Mouse (Mus musculus) adrenal gland, adult 2 months (tissue): ENCODE data around the gene Aurkc. TPM values are rescaled to one million over a fixed set of nuclear protein-coding genes. Genes with fewer than 3 reads are reported as not detected.
"Not testable (repeated sequence)": the region's sequence is repeated elsewhere in the genome, so short reads cannot be mapped to it uniquely, and the experiment has no call there.

Experiments used
- DNase-seq: peaks from one replicate; pipeline ENCODE4 v3.0.0; 2021
- long read RNA-seq: library from polyadenylated mRNA; stranded (forward); transcript quantifications from one replicate; pipeline ENCODE4 v2.0.0, GENCODE M21; 2021
- polyA plus RNA-seq: library from polyadenylated mRNA; depleted of rRNA; stranded (reverse); fragments of >200 nt; gene quantifications from 2 replicates; pipeline ENCODE4 v1.2.3, GENCODE M21; 2012; rRNA removed
- total RNA-seq, 2 experiments: library from RNA; stranded (reverse); gene quantifications; 2 replicates each; pipeline ENCODE4 v1.2.3; 2021

Aurkc gene
- total RNA-seq (not detected), polyA plus RNA-seq (not detected in 2 replicates)
- long read RNA-seq = 0 reads

DNA sequence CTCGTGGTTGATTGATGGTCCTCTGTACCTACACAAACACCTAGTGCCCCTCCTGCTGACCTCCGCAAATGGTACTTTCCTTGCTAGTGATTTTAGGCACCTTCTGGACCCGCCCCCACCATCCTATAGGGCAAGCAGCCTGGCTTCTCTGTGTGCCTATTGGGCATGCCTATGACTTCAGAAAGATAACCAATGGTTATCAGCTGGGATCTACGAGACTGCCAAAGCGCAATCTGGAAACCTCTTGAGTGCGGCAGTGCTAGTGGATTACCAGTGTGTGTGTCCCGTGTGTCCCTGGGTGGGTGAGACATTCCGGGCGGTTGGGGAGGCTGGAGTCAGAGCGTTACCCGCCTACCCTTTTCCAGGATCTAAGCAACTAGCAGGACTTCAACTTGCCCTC, at the start of gene Aurkc:
Gene Aurkc (plus strand): TSS at position 50 of the 400 bp plus-strand sequence.
- not testable (repeated sequence) for DNase-seq

DNA sequence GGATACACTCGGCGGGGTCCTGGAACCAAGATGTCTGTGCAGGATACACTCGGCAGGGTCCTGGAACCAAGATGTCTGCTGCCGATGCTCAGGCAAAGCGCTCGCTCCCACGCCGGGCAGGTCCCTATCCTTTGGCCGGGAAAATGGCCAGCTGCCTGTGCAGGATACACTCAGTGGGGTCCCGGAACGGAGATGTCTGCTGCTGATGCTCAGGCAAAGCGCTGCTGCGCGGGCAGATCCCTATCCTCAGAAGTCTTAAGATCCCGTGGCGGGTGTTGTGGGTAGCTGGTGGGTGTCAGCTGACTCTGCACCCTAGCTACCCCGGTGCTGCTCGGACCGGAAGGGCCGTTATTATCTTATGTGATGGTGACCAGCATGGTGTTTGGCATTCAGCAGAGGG, 47.0 kb upstream of the Aurkc start:
- not testable (repeated sequence) for DNase-seq

DNA sequence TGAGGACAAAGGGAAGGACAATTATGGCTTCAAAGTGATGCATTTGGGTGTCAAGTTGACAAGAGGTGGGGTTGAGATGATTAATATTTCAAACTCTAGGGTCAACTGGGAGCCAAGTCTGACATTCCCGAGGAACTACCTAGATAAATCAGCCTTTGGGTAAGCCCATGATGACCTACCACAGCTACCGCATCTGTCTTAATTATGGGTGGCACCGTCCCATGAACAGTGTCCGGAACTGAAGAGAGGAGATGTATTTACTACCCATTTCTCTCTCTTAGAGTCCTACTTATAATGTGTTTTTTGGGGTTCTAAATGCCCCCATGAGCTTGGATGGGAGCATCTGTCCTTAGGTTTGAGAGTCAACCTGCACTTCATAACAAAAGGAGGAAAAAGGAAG, 38.5 kb upstream of the Aurkc start:
- DNase-seq = no peak

DNA sequence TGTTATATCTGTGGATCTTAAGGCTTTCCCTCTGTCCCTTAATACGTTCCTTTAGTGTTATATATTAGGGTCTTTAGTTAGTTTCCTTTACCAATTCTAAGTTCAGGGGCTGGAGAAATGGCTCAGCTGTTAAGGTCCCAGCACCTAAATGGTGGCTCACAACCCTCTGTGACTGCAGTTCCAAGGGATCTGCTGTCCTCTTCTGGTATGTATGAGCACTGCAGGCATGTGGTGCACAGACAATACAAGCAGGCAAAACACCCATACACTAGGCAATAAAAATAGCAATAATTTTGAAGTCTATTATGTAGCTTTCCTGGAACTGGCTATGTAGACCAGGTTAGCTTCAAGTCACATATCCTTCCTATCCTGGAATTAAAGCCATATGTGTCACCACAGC, 36.5 kb upstream of the Aurkc start:
- DNase-seq = no peak

DNA sequence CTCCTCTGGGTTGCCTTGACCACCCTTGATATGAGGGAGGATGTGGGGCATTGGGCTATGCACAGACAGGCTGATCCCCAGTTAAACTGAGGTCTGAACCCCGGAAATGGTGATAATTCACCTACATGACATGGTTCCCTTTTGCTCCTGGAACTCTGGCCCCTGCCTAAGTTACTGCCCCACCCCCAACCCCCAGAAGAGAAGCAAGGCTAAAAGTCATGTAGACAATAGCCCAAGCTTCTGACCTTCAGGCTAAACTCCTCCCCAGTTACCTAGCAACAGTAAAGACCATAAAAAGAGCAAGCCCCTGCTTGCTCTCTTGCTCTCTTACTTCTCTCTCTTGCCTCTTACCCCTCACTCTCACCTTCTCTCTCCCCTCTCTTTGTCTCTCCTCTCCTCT, 21.5 kb upstream of the Aurkc start:
- no peak for DNase-seq

DNA sequence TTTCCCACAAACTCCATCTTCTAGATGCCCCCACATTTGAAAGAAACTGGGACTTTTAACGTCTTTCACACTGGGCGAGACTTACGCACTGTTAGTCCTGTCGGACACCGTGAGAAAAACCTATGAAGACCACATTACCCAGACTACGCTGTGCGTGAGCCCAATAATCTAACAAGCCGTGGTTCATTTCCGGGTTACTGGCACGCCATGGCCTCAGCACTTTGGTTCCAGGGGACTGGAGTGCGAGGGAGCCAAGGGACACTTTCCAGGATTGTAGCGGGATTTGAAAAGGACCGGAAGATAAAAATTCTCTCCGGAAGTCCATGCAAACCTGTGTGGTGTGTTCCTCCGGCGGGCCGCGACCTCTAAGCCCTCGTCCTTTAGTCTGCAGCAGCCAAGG, 18.2 kb upstream of the Aurkc start:
- DNase-seq = no peak

DNA sequence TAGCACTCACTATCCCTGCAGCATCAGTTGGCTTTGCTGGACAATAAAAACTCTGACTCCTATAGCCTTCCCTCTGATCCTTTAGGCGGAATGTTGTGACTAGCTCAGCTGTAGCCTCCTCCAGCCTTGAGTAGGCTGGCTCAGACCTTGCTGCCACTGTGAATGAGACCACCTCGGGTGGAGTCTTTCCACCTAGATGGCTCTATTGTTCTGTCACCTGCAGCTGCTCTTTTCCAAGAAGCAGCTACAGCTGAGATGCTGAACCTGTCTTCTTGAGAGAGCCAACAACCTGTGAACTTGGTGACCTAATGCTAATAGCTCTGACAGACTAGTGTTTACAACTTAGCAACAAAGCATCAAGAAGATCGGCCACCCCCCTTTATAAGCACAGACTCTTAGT, 3.8 kb downstream of the Aurkc start:
- DNase-seq = not testable (repeated sequence)

DNA sequence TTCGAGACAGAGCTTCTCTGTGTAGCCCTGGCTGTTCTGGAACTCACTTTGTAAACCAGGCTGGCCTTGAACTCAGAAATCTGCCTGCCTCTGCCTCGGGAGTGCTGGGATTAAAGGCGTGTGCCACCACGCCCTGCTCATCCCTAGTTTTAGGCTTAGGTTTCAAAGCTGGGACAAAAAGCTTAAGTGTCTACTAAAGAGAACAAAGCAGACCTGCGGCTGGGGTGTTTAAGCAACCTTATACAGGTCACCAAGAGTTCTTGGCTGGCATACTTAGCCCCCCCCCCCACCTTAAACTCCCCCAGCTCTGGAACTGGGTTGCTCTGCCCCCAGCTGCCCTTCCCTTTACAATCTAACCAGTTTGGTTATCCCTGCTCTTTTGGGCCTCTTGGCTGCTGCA, 10.3 kb downstream of the Aurkc start:
- DNase-seq = not testable (repeated sequence)

DNA sequence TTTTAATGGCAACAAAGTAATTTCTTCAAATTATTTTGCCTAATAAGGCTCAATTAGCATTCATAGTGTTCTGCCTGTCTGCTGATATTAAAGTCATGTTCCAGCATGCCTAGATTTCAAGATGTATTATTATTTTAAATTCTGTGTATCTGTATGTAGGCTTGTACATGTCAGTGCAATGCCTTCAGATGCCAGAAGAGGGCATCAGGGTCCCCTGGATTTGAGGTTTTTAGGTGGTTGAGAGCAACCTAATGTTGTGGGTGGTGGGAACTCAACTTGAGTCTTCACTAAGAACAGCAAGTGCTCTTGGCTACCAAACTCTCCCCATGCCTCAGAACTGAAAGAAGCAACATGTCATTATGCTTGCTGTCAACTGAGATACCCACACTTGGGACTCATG, 32.3 kb downstream of the Aurkc start:
- no peak for DNase-seq

DNA sequence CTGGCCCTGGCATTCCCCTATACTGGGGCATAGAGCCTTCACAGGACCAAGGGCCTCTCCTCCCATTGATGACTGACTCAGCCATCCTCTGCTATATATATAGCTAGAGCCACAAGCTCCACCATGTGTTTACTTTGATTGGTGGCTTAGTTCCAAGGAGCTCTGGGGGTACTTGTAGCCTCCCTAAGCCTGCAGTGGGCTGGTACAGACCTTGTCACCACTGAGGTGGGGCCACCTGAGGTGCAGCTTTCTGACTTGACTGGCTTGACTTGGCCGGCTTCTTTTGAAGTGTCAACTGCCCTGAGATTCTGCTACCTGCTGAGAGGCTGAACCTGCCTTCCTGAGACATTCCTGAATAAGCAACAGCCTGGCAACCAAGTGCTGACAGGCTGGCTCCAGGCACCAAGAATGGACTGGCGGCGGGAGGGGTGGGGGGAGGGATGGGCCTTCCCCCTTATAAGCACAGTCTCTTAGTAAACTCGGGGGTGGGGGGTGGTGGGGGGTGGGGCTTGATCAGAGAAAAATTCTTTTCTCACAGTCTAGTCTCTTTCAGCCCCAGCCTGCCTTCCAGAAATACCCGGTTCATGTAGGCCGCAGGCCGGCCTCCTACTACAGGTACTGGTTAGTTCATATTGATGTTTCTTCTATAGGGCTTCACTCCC, 54.7 kb downstream of the Aurkc start:
- DNase-seq = not testable (repeated sequence)

Other genes with a start within 250 kb of the Aurkc start
- 10 to 100 TPM; 10.1 to 19.7 TPM for gene Zfp954, start 126.2 kb downstream of the Aurkc start, total RNA-seq
- gene Zfp954, start 126.2 kb downstream of the Aurkc start, polyA plus RNA-seq = 4.0 and 5.3 TPM in 2 replicates
- gene Zfp773, start 141.5 kb downstream of the Aurkc start, total RNA-seq = under 1 TPM; 0.52 to 0.66 TPM
- 0.03 and 0.08 TPM in 2 replicates for gene Zfp773, start 141.5 kb downstream of the Aurkc start, polyA plus RNA-seq
- 1 to 10 TPM; 2.3 to 3.1 TPM for gene Zfp418, start 176.0 kb downstream of the Aurkc start, total RNA-seq
- gene Zfp418, start 176.0 kb downstream of the Aurkc start, polyA plus RNA-seq = 0.10 and 0.15 TPM in 2 replicates
- gene Zfp772, start 214.7 kb downstream of the Aurkc start, total RNA-seq = 1 to 10 TPM; 4.0 to 4.1 TPM
- 0.57 and 0.60 TPM in 2 replicates for gene Zfp772, start 214.7 kb downstream of the Aurkc start, polyA plus RNA-seq